Mouse (Mus musculus) liver, adult 10 weeks (tissue): ENCODE data around the gene Zfp114. TPM values are rescaled to one million over a fixed set of nuclear protein-coding genes. Genes with fewer than 3 reads are reported as not detected.

Experiments used
- polyA plus RNA-seq: library from polyadenylated mRNA; stranded (reverse); fragments of 350-450 nt; fragmentation: Illumina TruSeq; extraction: RNeasy Lipid Tissue Mini Kit (QIAGEN cat#74804); gene quantifications from one replicate; pipeline ENCODE4 v1.2.3, GENCODE M21; 2014; ENCODE audit warnings: low read depth, low replicate concordance

The Zfp114 gene
- polyA plus RNA-seq, result 0.11 TPM

GRCm38 (mm10) chr7:24174618-24175336 is at the start of gene Zfp114:
TSS of gene Zfp114 (plus strand) at chr7:24175060.

GRCm38 (mm10) chr7:24133996-24134828 is 40.6 kb upstream of the Zfp114 start, which contains the start of gene Zfp235:
TSS of gene Zfp235 (plus strand) at chr7:24134169.

GRCm38 (mm10) chr7:24211343-24211742 is 36.5 kb downstream of the Zfp114 start, which contains the start of gene Zfp111:
TSS of gene Zfp111 (minus strand) at chr7:24211443.

Other genes starting within 250 kb of the Zfp114 start
- gene Vmn1r179, start 248.1 kb upstream of the Zfp114 start, polyA plus RNA-seq, result not detected
- not detected for gene Vmn1r180, start 224.4 kb upstream of the Zfp114 start, polyA plus RNA-seq
- gene Vmn1r181, start 200.4 kb upstream of the Zfp114 start, polyA plus RNA-seq, result not detected
- gene V1rd19, start 173.4 kb upstream of the Zfp114 start, polyA plus RNA-seq, result not detected
- gene Vmn1r183, start 121.8 kb upstream of the Zfp114 start, polyA plus RNA-seq, result not detected
- gene Zfp180, start 93.1 kb upstream of the Zfp114 start, polyA plus RNA-seq, result 5.3 TPM
- 0.77 TPM for gene Zfp112, start 62.7 kb upstream of the Zfp114 start, polyA plus RNA-seq
- 3.6 TPM for gene Zfp235, start 40.9 kb upstream of the Zfp114 start, polyA plus RNA-seq
- gene Zfp111, start 36.4 kb downstream of the Zfp114 start, polyA plus RNA-seq, result 1.5 TPM
- gene Zfp109, start 62.5 kb downstream of the Zfp114 start, polyA plus RNA-seq, result 1.2 TPM
- gene Zfp108, start 79.7 kb downstream of the Zfp114 start, polyA plus RNA-seq, result 1.1 TPM
- gene Zfp93, start 95.4 kb downstream of the Zfp114 start, polyA plus RNA-seq, result 1.4 TPM
- gene Zfp61, start 126.2 kb downstream of the Zfp114 start, polyA plus RNA-seq, result not detected
- 0.87 TPM for gene Zfp94, start 141.6 kb downstream of the Zfp114 start, polyA plus RNA-seq
- not detected for gene Tescl, start 158.9 kb downstream of the Zfp114 start, polyA plus RNA-seq
- not detected for gene Lypd5, start 174.1 kb downstream of the Zfp114 start, polyA plus RNA-seq
- gene Kcnn4, start 195.2 kb downstream of the Zfp114 start, polyA plus RNA-seq, result not detected
- gene Smg9, start 224.6 kb downstream of the Zfp114 start, polyA plus RNA-seq, result 0.21 TPM